Mouse (Mus musculus) MEL (cell line): ENCODE results near the gene Smtnl2. TPM values are rescaled to one million over a fixed set of nuclear protein-coding genes. Genes with fewer than 3 reads are reported as not detected.

Source experiments
- DNase-seq: peaks from one replicate; pipeline ENCODE4 v3.0.0; 2011; ENCODE audit warnings: low read depth, low spot score
- H3K27ac ChIP-seq: 2 replicates; pipeline ENCODE4 v1.5.1; 2012; ENCODE audit warnings: low read depth, mild to moderate bottlenecking, control low read depth, low read length, moderate library complexity; ENCODE audit not compliant: control insufficient read depth
- H3K27me3 ChIP-seq, 2 experiments: fragments of 150-350 bp in 1 of 2; sonication (generic) in 1 of 2; 2 replicates each; pipeline ENCODE4 v1.6.1; 2012; ENCODE audit warnings: low read length in 2 of 2, mild to moderate bottlenecking in 2 of 2, improper control_type of control experiment in 1 of 2, moderate library complexity in 1 of 2; ENCODE audit not compliant: insufficient read depth in 2 of 2, control insufficient read depth in 1 of 2
- H3K36me3 ChIP-seq, 2 experiments: 2 replicates each; pipeline ENCODE4 v1.6.1; 2012 to 2014; ENCODE audit warnings: low read length in 2 of 2, improper control_type of control experiment in 1 of 2, inconsistent platforms in 1 of 2, mild to moderate bottlenecking in 1 of 2; ENCODE audit not compliant: insufficient read depth in 2 of 2, control insufficient read depth in 1 of 2
- H3K4me1 ChIP-seq, 2 experiments: fragments of 150-350 bp in 1 of 2; sonication (generic) in 1 of 2; 2 replicates each; pipeline ENCODE4 v1.6.1; 2012; ENCODE audit warnings: low read length in 2 of 2, improper control_type of control experiment in 1 of 2, mild to moderate bottlenecking in 1 of 2; ENCODE audit not compliant: insufficient read depth in 2 of 2, control insufficient read depth in 1 of 2
- H3K4me3 ChIP-seq, 2 experiments: fragments of 150-350 bp in 1 of 2; sonication (generic) in 1 of 2; 2 replicates each; pipeline ENCODE4 v1.5.1; 2012; ENCODE audit warnings: low read depth in 2 of 2, low read length in 2 of 2, mild to moderate bottlenecking in 2 of 2, moderate library complexity in 2 of 2, control low read depth in 1 of 2, improper control_type of control experiment in 1 of 2; ENCODE audit not compliant: control insufficient read depth in 1 of 2, insufficient read depth in 1 of 2
- H3K79me2 ChIP-seq: 2 replicates; pipeline ENCODE4 v1.6.1; 2012; ENCODE audit warnings: mild to moderate bottlenecking, low read length, moderate library complexity; ENCODE audit not compliant: control insufficient read depth, poor library complexity, insufficient read depth
- H3K9ac ChIP-seq: 2 replicates; pipeline ENCODE4 v1.6.1; 2012; ENCODE audit warnings: low read depth, mild to moderate bottlenecking, control low read depth, low read length, moderate library complexity; ENCODE audit not compliant: control insufficient read depth, poor library complexity, severe bottlenecking
- H3K9me3 ChIP-seq: fragments of 150-350 bp; sonication (generic); replicated peaks from 2 replicates; pipeline ENCODE4 v1.6.1; 2012; ENCODE audit warnings: mild to moderate bottlenecking, low read length, improper control_type of control experiment, moderate library complexity; ENCODE audit not compliant: insufficient read depth
- CHD1 ChIP-seq: IDR thresholded peaks from 2 replicates; pipeline ENCODE4 v1.6.1; 2012; ENCODE audit warnings: low read depth, mild to moderate bottlenecking, inconsistent platforms, low read length, improper control_type of control experiment
- CHD2 ChIP-seq: IDR thresholded peaks from 2 replicates; pipeline ENCODE4 v1.6.1; 2011; ENCODE audit warnings: low read length, improper control_type of control experiment
- CTCF ChIP-seq, 3 experiments: IDR thresholded peaks in 2 of 3; conservative IDR thresholded peaks in 1 of 3; 2 replicates each; pipeline ENCODE4 v1.5.1; 2011 to 2012; ENCODE audit warnings: low read length in 3 of 3, low read depth in 2 of 3, mild to moderate bottlenecking in 2 of 3, improper control_type of control experiment in 1 of 3, inconsistent platforms in 1 of 3, mixed read lengths in 1 of 3, moderate library complexity in 1 of 3; ENCODE audit not compliant: control insufficient read depth in 1 of 3, insufficient read depth in 1 of 3, poor library complexity in 1 of 3, severe bottlenecking in 1 of 3
- EP300 ChIP-seq, 2 experiments: IDR thresholded peaks; 2 replicates each; pipeline ENCODE4 v1.6.1; 2011; ENCODE audit warnings: improper control_type of control experiment in 2 of 2, low read length in 2 of 2, low read depth in 1 of 2, mild to moderate bottlenecking in 1 of 2
- GABPA ChIP-seq: IDR thresholded peaks from 2 replicates; pipeline ENCODE4 v1.6.1; 2012; ENCODE audit warnings: low read depth, mild to moderate bottlenecking, inconsistent platforms, low read length, improper control_type of control experiment, moderate library complexity
- JUND ChIP-seq: IDR thresholded peaks from 2 replicates; pipeline ENCODE4 v1.6.1; 2011; ENCODE audit warnings: low read depth, mild to moderate bottlenecking, improper control_type of control experiment, low read length
- KAT2A ChIP-seq: conservative IDR thresholded peaks from 2 replicates; pipeline ENCODE4 v1.6.1; 2012; ENCODE audit warnings: low read depth, low read length, improper control_type of control experiment, inconsistent platforms
- MEF2A ChIP-seq: IDR thresholded peaks from 2 replicates; pipeline ENCODE4 v1.6.1; 2014; ENCODE audit warnings: low read depth, mild to moderate bottlenecking, inconsistent platforms, low read length, improper control_type of control experiment; ENCODE audit not compliant: poor library complexity, insufficient replicate concordance, severe bottlenecking; ENCODE audit errors: extremely low read depth
- MXI1 ChIP-seq: IDR thresholded peaks from 2 replicates; pipeline ENCODE4 v1.6.1; 2011; ENCODE audit warnings: mild to moderate bottlenecking, low read depth, low read length, improper control_type of control experiment
- NRF1 ChIP-seq: IDR thresholded peaks from 2 replicates; pipeline ENCODE4 v1.6.1; 2014; ENCODE audit warnings: low read depth, mild to moderate bottlenecking, inconsistent platforms, low read length, improper control_type of control experiment, moderate library complexity; ENCODE audit not compliant: poor library complexity, insufficient read depth, severe bottlenecking
- POLR2A ChIP-seq, 2 experiments: IDR thresholded peaks; 2 replicates each; pipeline ENCODE4 v1.6.1; 2011 to 2012; ENCODE audit warnings: low read length in 2 of 2, mild to moderate bottlenecking in 2 of 2, control low read depth in 1 of 2, improper control_type of control experiment in 1 of 2, low read depth in 1 of 2, moderate library complexity in 1 of 2; ENCODE audit not compliant: control insufficient read depth in 1 of 2, insufficient read depth in 1 of 2, poor library complexity in 1 of 2
- RCOR1 ChIP-seq: IDR thresholded peaks from 2 replicates; pipeline ENCODE4 v1.6.1; 2012; ENCODE audit warnings: low read depth, mild to moderate bottlenecking, inconsistent platforms, low read length, improper control_type of control experiment
- SIN3A ChIP-seq: IDR thresholded peaks from 2 replicates; pipeline ENCODE4 v1.6.1; 2012; ENCODE audit warnings: low read length, improper control_type of control experiment, inconsistent platforms
- SMC3 ChIP-seq: IDR thresholded peaks from 2 replicates; pipeline ENCODE4 v1.6.1; 2011; ENCODE audit warnings: low read depth, low read length, improper control_type of control experiment
- TAL1 ChIP-seq: IDR thresholded peaks from 2 replicates; pipeline ENCODE4 v1.6.1; 2012; ENCODE audit warnings: mild to moderate bottlenecking, inconsistent platforms, low read length, moderate library complexity, mixed read lengths
- TCF12 ChIP-seq: IDR thresholded peaks from 2 replicates; pipeline ENCODE4 v1.6.1; 2014; ENCODE audit warnings: low read depth, mild to moderate bottlenecking, inconsistent platforms, low read length, improper control_type of control experiment, moderate library complexity
- UBTF ChIP-seq: IDR thresholded peaks from 2 replicates; pipeline ENCODE4 v1.6.1; 2012; ENCODE audit warnings: low read depth, mild to moderate bottlenecking, inconsistent platforms, low read length, improper control_type of control experiment, moderate library complexity, borderline replicate concordance; ENCODE audit not compliant: insufficient read depth
- USF1 ChIP-seq: IDR thresholded peaks from 2 replicates; pipeline ENCODE4 v1.6.1; 2014; ENCODE audit warnings: low read depth, mild to moderate bottlenecking, inconsistent platforms, low read length, improper control_type of control experiment, moderate library complexity
- ZC3H11A ChIP-seq: IDR thresholded peaks from 2 replicates; pipeline ENCODE4 v1.6.1; 2012; ENCODE audit warnings: low read depth, mild to moderate bottlenecking, inconsistent platforms, low read length, improper control_type of control experiment
- ZKSCAN1 ChIP-seq: IDR thresholded peaks from 2 replicates; pipeline ENCODE4 v1.6.1; 2012; ENCODE audit warnings: low read depth, mild to moderate bottlenecking, inconsistent platforms, low read length, improper control_type of control experiment, moderate library complexity
- ZMIZ1 ChIP-seq: IDR thresholded peaks from 2 replicates; pipeline ENCODE4 v1.6.1; 2012; ENCODE audit warnings: low read depth, mild to moderate bottlenecking, inconsistent platforms, low read length, improper control_type of control experiment, moderate library complexity
- ZNF384 ChIP-seq: IDR thresholded peaks from 2 replicates; pipeline ENCODE4 v1.6.1; 2012; ENCODE audit warnings: low read depth, mild to moderate bottlenecking, inconsistent platforms, low read length, improper control_type of control experiment
- polyA plus RNA-seq, 2 experiments: library from polyadenylated mRNA; stranded (reverse) in 1 of 2; unstranded in 1 of 2; fragments of >175 nt in 1 of 2; fragments of >200 nt in 1 of 2; gene quantifications; 2 replicates each; pipeline versions ENCODE4 v1.2.1 to v1.2.4; 2012; ENCODE audit warnings: low replicate concordance in 2 of 2, low read depth in 1 of 2; ENCODE audit not compliant: insufficient read length in 2 of 2, insufficient read depth in 1 of 2, missing spikeins in 1 of 2
- total RNA-seq: library from RNA; depleted of rRNA; stranded (reverse); fragments of 300-350 nt; gene quantifications from 2 replicates; pipeline ENCODE4 v1.2.3, GENCODE M21; 2012

Gene Smtnl2
- total and polyA plus RNA-seq, 3 experiments, result 10.2 to 10.9 TPM; not detected in 1

DNA sequence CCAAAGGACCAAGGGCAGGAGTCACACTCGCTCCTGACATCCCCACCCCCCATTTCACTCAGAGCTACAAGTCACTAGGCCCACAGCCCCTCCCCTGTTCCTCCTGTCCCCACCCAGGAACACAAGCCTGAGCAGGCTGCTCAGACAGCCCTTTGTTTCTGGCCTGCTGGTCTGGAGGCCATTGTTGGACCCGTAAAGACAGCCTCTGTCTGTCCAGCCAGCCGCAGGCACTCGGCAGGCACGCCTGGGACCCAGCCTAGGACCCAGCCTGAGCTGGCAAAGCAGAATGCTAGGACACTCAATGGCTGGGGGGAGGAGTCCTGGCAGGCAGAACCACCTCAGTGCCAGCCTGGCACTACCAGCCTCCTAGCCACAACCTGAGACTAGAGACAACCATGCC lies 44.2 kb upstream of the Smtnl2 start:
- Histone ChIP-seq H3K4me3 (no peak overlapping the region), H3K27me3 (no peaks in the 10 kb centered on the region), H3K36me3 (peaks cover 0 to 10% of the 10 kb centered on the region in 2 experiments; a peak in 2 of 4 replicates), H3K9me3 (no peaks in the 10 kb centered on the region), H3K4me1 (peaks cover 9 to 14% of the 10 kb centered on the region in 2 experiments), H3K79me2 (no peaks in the 10 kb centered on the region), H3K27ac (no peak overlapping the region), H3K9ac (no peak overlapping the region)
- no peak for TF ChIP-seq MXI1
- no peak for TF ChIP-seq RCOR1
- no peak for TF ChIP-seq SIN3A
- no peak for TF ChIP-seq ZNF384
- no peak for TF ChIP-seq POLR2A (IDR thresholded peaks at IDR 0.05; ENCODE audit: control insufficient read depth in 1 of 2, insufficient read depth in 1 of 2, low read depth in 1 of 2, low read length in 2 of 2, poor library complexity in 1 of 2)
- TF ChIP-seq TAL1, result no peak
- TF ChIP-seq ZC3H11A, result no peak
- no peak for TF ChIP-seq ZKSCAN1
- TF ChIP-seq USF1, result no peak
- no peak for TF ChIP-seq CHD1
- no peak for TF ChIP-seq NRF1
- TF ChIP-seq GABPA, result no peak
- TF ChIP-seq JUND, result no peak
- TF ChIP-seq KAT2A, result no peak
- TF ChIP-seq CHD2, result no peak
- no peak for TF ChIP-seq MEF2A
- TF ChIP-seq TCF12, result no peak
- TF ChIP-seq UBTF, result no peak
- TF ChIP-seq SMC3, result no peak
- DNase-seq, result no peak

DNA sequence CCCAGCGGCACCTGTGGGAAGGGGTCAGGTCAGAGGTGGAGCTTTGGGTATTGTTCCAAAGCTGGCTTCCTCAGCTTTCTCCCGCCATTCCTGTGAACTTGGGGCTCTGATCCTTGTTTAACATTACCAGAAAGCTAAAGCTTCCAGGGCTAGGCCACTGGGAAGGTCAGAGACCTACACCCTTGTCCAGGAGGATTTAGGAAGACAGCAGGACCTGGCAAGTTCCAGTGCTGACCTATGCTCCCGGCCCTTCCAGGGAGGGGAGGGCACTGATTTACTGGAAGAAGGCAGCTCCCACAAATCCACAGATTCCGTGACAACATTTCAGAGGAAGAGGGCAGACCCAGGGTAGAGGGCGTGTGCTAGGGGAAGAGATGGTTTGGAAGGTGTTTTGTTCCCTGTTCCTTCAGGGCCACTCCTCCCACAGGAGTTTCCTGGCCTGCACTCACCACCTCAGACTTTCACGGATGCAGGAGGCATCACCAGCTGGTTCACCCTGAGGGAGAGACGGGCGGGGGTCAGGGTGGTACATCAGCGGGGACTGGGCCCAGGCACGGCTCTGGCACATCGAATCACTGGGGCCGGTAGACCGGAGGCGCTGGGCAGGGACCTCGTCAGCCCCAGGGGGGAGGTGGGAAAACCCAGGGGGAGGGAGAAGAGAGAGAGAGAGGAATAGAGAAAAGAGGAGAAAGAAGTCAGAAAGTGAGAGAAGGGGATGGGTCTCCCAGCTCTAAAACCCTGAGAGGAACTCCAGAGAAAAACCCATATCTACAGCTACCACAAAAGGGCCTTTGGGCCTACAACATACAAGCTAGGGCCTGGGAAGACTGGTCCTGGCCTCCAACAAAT lies 41.8 kb upstream of the Smtnl2 start:
- peak; percentile 68; the same call in 1 of the 2 replicates for TF ChIP-seq ZMIZ1
- no peak for TF ChIP-seq NRF1
- no peak for TF ChIP-seq CTCF (IDR thresholded peaks at IDR 0.05 in 2 of 3, conservative IDR thresholded peaks at IDR 0.05 in 1 of 3; ENCODE audit: control insufficient read depth in 1 of 3, insufficient read depth in 1 of 3, low read depth in 2 of 3, low read length in 3 of 3, poor library complexity in 1 of 3, severe bottlenecking in 1 of 3)
- no peak for TF ChIP-seq EP300 (IDR thresholded peaks at IDR 0.05; ENCODE audit: low read depth in 1 of 2, low read length in 2 of 2)
- no peak overlapping the region for H3K9ac ChIP-seq
- DNase-seq, result no peak
- no peaks in the 10 kb centered on the region for H3K27me3 ChIP-seq
- H3K4me1 ChIP-seq, result peaks cover 4 to 7% of the 10 kb centered on the region in 2 experiments
- H3K4me3 ChIP-seq, result no peak overlapping the region
- no peaks in the 10 kb centered on the region for H3K9me3 ChIP-seq
- peaks cover 1 to 5% of the 10 kb centered on the region in 2 experiments for H3K36me3 ChIP-seq
- H3K79me2 ChIP-seq, result no peaks in the 10 kb centered on the region
- no peak overlapping the region for H3K27ac ChIP-seq
